Mouse (Mus musculus) stomach, postnatal 0 days (tissue): ENCODE measurements at regions not wholly inside any gene's neighbourhood (a gene's known extent, or its start where the extent isn't known, plus 50 kb on each side); places are given as distances from the start of the nearest gene placed in this dataset.

Experiments
- ATAC-seq: fragments of 200-750 bp; cut with Nextera tagmentation; 2 replicates; pipeline ENCODE4 v1.8.0; 2017; ENCODE audit not compliant: low FRiP score, low TSS enrichment
- DNase-seq: peaks from one replicate; pipeline ENCODE4 v3.0.0-alpha.2; 2016; ENCODE audit warnings: low spot score
- H3K27ac ChIP-seq: fragments of 300-500 bp; sonication (generic); replicated peaks from 2 replicates; pipeline ENCODE4 v1.5.1; 2014; ENCODE audit warnings: mild to moderate bottlenecking, control low read depth
- H3K27me3 ChIP-seq: fragments of 300-500 bp; sonication (generic); 2 replicates; pipeline ENCODE4 v1.6.1; 2014; ENCODE audit warnings: low read length; ENCODE audit not compliant: control insufficient read depth, insufficient read depth
- H3K36me3 ChIP-seq: fragments of 300-500 bp; sonication (generic); 2 replicates; pipeline ENCODE4 v1.6.1; 2014; ENCODE audit warnings: low read length, mixed read lengths; ENCODE audit not compliant: control insufficient read depth, insufficient read depth
- H3K4me1 ChIP-seq: fragments of 300-500 bp; sonication (generic); replicated peaks from 2 replicates; pipeline ENCODE4 v1.6.1; 2014; ENCODE audit warnings: antibody characterized with exemption; ENCODE audit not compliant: control insufficient read depth, insufficient read depth
- H3K4me2 ChIP-seq: fragments of 300-500 bp; sonication (generic); replicated peaks from 2 replicates; pipeline ENCODE4 v1.6.1; 2014; ENCODE audit warnings: low read depth, mild to moderate bottlenecking, control low read depth, moderate library complexity
- H3K4me3 ChIP-seq: fragments of 300-500 bp; sonication (generic); 2 replicates; pipeline ENCODE4 v1.5.1; 2014; ENCODE audit warnings: low read depth, low read length, control low read depth
- H3K9ac ChIP-seq: fragments of 300-500 bp; sonication (generic); 2 replicates; pipeline ENCODE4 v1.6.1; 2014; ENCODE audit warnings: mild to moderate bottlenecking, low read length, control low read depth, mixed read lengths
- H3K9me3 ChIP-seq: fragments of 300-500 bp; sonication (generic); 2 replicates; pipeline ENCODE4 v1.6.1; 2016; ENCODE audit warnings: low read length; ENCODE audit not compliant: control insufficient read depth
- CTCF ChIP-seq: IDR thresholded peaks from 2 replicates; pipeline ENCODE4 v1.5.1; 2016; ENCODE audit warnings: antibody characterized with exemption, low read depth, mild to moderate bottlenecking, moderate library complexity
- EP300 ChIP-seq: optimal IDR thresholded peaks from 2 replicates; pipeline ENCODE3; 2016; ENCODE audit warnings: antibody characterized with exemption
- WGBS: fragments of 180-500 bp; shearing (Covaris S2); extraction: QIAGEN DNeasy Blood & Tissue Kit; methylation state at CpG from one replicate; pipeline ENCODE4 v1.1.7; 2014; 5-methylcytosine and 5-hydroxymethylcytosine counted together

- no peak overlapping the region for H3K9ac ChIP-seq
- no peaks in the 10 kb centered on the region for H3K9me3 ChIP-seq
- H3K27me3 ChIP-seq, result no peaks in the 10 kb centered on the region
- no peak for TF ChIP-seq CTCF
- TF ChIP-seq EP300, result no peak
- WGBS, result 26% methylated on average over 2 of the region's 2 CpGs
- no peak overlapping the region for H3K4me3 ChIP-seq
- no peaks in the 10 kb centered on the region for H3K4me1 ChIP-seq
- H3K4me2 ChIP-seq, result no peak overlapping the region
- DNase-seq (no peak), ATAC-seq (no peak)
- H3K36me3 ChIP-seq, result no peaks in the 10 kb centered on the region
- no peak overlapping the region for H3K27ac ChIP-seq
Observed at GRCm38 (mm10) chrX:147616374-147616773, 62.5 kb upstream of the Lrch2 start.

- H3K4me2 ChIP-seq, result no peak overlapping the region
- H3K36me3 ChIP-seq, result no peaks in the 10 kb centered on the region
- H3K9ac ChIP-seq, result no peak overlapping the region
- 12% methylated on average over 3 of the region's 3 CpGs for WGBS
- ATAC-seq (no peak), DNase-seq (peak; percentile 23)
- H3K27ac ChIP-seq, result no peak overlapping the region
- no peak overlapping the region for H3K4me3 ChIP-seq
- H3K27me3 ChIP-seq, result no peaks in the 10 kb centered on the region
- H3K9me3 ChIP-seq, result no peaks in the 10 kb centered on the region
- no peak for TF ChIP-seq EP300
- peak; percentile 76 for TF ChIP-seq CTCF
- no peaks in the 10 kb centered on the region for H3K4me1 ChIP-seq
Observed at GRCm38 (mm10) chrX:147608660-147609059, 54.8 kb upstream of the Lrch2 start.
